Mouse (Mus musculus): ENCODE measurements around the gene B3galt5.
A peak's percentile ranks its signal among the peaks of the same experiment; 100 is the strongest.

Gene B3galt5

DNA sequence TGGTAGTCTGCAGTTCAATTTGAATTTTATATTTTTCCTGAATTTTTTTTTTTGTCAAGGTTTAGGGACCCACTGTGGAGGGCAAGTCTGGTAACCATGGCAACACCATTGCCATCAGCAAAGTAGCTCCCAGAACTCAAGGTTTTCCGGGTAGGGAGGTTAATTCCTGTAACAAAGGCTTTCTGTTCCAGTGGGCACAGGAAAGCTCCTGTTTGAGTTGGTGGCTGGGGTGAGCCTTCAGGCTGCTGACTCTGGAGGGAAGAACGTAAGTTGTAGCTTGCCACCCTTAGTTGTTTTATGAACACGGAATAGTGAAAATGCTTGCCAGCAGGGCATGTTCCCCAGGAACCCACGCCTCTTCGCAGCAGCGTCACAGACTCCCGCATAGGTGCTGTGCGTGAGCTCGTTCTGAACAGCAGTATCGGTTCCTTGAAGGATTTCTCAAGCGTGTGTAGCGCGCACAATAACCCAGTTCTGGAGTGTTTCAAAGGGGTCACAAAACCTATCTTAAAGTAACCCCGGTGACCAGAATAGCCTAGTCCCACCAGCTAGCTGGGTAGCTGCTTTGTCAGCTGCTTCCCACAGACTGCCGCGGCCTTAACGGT lies at the start of gene B3galt5:
B3galt5 (plus strand) TSS at position 436 of the 605 bp plus-strand sequence.
- no peak for DNase-seq (ENCODE audit: low read depth in 2 of 2, low spot score in 2 of 2)

DNA sequence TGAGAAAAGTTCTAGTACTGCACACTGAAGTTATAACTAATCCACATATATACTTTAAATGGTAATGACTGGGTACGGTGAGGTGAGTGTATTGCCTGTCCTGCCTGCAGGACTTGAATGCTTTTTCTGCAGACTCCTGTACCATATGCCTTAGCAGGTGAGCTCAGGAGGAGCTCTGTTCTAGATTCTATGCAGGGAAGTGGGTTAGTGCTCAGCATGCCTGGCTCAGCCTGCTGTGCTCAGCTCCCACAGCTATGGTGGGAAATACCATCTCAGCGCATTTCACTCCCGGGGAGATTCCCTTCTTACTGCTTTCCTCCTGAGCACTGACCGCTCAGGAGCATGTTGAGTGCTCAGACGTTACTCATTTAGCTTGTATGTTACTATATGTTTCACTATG lies 48.0 kb upstream of the B3galt5 start:
- DNase-seq (ENCODE audit: low read depth in 2 of 2, low spot score in 2 of 2) = no peak

DNA sequence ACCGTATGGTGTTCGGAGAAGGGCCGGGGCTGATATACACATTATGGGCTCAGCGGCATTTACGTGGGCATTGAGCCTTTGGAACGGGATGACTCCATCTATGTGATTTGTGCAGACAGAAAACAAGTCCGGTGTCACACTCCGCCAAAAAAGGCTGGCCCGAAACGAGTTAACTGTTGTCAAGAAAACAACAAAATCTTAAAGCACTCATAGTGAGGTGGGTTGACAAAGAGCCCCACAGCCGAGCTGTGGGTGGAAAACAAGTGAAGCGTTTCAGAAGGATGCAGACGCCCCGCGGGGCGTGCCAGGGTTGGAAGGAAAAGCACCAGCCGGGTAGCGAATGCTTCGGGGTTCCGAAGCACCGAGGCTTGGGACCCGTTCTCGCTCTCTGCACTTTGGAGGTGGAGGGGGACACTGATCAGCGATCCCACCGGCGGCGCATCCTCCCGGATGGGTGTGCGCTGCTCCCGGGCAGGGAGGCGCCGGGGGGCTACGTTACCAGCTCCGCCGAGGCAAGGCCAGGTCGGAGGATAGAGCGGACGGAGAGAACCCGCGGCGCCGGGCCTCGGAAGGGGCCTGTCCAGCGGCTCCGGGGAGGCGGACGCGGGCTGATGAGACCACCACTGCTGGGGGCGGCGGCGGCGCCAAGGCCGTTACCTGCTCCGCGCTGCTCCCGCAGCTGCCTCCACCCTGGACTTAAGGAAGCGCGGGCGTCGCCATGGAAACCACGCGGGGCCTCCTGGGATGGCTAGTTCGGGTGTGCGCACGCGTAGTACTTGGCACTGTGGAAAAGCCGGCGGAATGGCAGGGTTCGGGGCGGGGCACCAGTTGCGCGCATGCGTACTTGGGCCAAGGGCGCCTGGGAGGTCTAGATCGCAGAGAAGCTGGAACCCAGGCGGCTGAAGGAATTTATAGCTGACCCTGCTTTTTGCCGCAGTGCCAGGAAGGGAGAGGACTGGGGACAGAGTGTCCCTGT lies 43.8 kb upstream of the B3galt5 start, which contains the start of gene Lca5l:
Lca5l (minus strand) TSS at position 741 of the 976 bp plus-strand sequence.
- peak; percentile 89 to 92 for DNase-seq (ENCODE audit: low read depth in 2 of 2, low spot score in 2 of 2)

DNA sequence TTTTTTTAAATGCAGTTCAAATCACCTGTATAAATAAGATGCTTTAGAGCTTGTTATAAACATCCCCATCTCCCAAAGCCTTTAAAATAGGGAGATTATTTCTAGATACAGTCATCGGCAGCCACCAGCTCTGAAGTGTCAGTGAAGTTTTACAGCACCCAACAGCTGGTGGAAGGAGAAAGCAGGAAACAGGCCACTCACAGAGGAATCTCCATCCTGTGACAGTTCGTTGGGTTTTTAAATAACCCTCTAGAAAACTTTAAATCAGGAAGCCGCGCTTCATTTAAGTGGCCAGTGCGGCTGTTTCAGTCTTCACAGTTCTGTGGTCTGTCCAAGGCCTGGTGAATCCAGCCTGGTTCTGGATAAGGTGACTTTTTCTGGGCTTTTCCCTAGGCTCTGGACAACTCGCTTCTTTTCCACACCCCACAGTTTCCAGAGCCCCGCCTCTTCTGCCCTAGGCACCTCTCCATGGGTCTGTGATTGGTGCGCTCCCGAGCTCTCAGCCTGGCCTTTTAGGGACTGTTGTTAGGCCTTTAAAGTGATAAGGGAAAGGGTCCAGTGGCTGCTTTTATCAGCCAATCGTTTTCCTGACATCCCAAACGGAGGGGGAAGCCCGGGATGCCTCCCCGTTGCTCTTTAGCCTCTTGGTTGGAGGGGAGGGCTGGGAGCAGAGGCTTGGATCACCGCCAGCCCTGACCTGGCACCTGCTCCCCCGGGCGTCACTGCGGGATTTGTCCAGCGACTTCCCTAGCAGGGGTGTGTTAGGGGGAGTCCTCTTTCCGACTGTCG lies 35.5 kb upstream of the B3galt5 start, which contains the start of gene Sh3bgr:
Sh3bgr (plus strand) TSS at position 538 of the 789 bp plus-strand sequence.
- no peak for DNase-seq (ENCODE audit: low read depth in 2 of 2, low spot score in 2 of 2)

DNA sequence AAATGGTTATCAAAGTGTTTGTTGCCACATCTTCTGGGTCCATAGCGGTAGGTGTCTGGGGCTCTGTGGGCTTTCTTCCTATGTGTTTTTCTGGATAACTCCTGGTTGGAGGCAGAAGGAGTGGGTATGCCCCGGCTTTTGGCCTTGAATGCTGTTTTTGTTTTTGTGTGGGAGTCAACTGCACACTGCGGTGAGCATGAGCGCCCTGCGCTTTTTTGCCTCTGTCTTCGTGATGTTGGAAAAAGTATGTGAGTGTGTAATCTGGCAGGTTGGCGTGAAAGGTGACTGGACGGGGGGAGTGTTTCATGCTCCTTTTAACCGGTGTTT lies 34.9 kb upstream of the B3galt5 start:
- DNase-seq (ENCODE audit: low read depth in 2 of 2, low spot score in 2 of 2) = no peak

DNA sequence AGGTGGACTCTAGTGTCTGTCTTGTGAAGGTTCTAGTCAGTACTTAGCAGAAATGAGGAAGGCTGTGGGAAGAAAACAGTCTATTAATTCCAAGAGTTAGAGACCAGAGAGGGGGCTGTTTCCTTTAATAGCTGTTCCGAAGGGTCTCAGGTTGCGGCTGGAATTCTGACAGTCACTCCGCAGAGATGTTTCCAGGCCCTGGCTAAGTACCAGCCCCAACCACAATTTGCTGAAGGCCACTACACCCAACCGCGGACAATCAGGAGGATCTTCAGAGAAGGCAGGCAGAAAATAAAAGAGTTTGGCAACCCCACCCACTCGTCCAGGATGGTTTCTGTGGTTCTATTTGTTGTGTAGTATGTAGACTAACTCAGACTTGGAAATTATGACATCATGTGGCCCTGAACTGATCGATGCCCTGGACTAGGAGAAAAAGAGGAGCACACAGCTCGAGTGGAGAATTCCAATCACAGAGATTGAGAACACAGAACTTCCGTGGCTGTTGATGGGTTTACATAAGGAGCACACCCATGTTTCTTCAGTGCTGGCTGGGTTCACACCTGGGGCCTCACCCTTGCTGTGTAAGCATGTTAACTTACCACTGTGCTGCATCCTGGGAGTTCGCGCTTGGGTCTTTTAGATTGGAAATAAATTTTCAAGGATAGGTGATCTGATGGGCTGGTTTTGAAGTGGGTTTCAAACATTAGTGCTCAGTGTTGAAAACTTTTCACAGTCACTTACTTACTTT lies 33.9 kb upstream of the B3galt5 start:
- no peak for DNase-seq (ENCODE audit: low read depth in 2 of 2, low spot score in 2 of 2)

DNA sequence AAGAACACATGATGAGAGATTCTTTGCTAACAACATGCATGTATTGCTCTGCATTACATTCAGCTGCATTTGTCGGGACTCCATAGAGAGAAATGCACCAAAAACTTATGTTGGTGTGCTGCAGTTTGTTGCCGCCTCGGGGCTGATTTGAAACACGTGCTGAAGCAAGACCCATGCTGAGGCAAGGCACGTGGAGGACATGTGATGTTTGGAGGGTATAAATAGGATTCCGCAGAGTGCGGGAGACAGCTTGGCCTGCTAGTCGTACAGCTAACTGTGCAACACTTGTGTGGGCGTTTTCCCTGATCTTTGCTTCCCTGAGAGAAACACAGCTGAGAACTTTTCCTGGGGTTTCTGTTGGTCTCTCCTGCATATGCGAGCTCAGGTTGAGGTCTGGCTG lies 25.8 kb upstream of the B3galt5 start:
- DNase-seq (ENCODE audit: low read depth in 2 of 2, low spot score in 2 of 2) = no peak

DNA sequence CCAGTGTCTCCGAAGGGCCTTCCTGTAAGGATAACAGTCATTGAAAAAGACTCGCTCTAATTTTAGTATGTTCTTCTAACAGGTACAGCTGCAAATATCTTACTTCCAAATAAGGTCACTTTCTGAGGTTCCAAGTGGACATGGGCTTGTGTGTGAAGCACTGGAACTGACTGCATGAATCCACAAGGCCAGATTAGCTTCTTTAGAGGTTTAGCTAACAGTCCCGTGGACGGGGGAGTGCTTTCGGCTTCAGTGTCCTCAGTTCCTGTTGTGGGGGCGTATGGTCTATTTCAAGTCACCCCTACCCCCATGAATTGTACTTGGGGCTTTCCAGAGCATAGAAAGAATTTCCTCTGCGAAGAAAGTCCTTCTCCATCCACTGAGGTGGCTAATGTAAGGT lies 24.7 kb upstream of the B3galt5 start:
- DNase-seq (ENCODE audit: low read depth in 2 of 2, low spot score in 2 of 2) = no peak

DNA sequence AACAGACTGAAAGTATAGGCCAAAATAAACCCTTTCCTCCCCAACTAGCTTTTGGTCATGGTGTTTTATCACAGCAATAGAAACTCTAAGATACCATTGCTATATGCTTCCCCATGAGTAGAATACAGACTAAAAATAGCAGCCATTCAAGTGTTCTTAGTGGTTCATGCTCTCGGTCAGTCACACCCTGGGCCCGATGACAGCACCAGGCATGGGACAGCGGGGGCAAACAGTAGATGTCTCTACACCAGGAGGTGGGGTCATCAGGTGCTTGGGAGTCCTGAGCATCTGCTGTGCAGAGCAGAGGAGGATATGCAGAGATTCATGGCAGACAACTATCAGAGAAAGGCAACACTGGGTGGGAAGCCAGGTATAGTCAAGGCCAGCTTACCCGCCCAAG lies 22.6 kb upstream of the B3galt5 start:
- no peak for DNase-seq (ENCODE audit: low read depth in 2 of 2, low spot score in 2 of 2)

DNA sequence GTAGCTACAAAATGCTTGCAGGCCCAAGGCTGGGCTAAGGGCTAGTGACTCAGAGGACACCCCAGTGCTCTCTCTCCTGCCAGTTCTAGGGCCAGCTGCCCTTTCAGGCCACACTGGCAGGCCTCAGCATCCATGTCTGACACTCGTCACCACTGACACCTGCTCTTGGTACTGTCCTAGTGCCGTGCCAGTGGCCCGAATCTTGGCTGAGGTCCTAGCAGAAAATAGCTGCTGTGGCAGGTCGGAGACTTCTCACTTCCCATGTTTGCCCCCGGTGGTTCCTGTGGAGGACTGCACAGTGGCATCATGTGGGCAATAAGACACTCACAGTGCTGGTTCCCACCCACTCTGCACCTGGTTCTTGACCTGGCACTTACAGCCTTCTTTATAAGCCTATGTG lies 14.1 kb upstream of the B3galt5 start:
- no peak for DNase-seq (ENCODE audit: low read depth in 2 of 2, low spot score in 2 of 2)

DNA sequence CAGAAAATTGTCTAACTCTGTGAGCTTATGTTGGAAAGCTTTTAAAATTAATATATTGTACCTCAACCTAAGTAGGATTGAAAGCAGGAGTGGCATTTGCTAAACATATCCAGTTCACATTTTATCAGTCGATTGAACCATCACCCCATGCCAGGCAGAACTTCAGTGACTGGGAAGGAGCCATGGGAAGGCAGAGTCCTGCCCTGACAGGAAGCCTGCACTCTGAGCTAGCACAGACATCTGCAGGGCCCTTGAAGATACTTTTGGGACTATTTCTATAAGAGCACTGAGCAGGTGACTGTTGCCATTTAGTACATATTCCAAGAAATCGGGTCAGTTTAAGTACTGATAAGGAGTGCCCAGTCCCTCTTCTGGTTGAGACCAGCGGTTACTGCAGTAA lies 13.6 kb upstream of the B3galt5 start:
- no peak for DNase-seq (ENCODE audit: low read depth in 2 of 2, low spot score in 2 of 2)

DNA sequence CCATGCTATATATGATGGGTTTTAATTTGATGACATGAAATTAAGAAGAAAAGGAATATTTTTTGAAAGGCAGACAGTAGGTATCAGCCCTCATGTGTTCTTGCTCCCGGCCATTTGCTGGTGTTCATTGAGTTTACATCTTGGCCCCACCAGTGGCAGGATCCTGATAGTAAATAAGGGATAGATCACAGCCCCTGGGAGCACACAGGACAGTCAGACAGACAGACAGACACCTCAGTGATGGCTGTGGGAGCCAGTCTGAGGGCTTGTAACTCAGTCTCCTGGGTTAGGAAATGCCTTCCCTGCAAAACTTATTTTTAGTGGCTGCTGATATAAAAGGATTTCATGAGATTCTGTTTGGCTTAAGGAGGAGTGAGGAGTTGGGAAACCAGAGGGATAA lies 13.1 kb upstream of the B3galt5 start:
- no peak for DNase-seq (ENCODE audit: low read depth in 2 of 2, low spot score in 2 of 2)

DNA sequence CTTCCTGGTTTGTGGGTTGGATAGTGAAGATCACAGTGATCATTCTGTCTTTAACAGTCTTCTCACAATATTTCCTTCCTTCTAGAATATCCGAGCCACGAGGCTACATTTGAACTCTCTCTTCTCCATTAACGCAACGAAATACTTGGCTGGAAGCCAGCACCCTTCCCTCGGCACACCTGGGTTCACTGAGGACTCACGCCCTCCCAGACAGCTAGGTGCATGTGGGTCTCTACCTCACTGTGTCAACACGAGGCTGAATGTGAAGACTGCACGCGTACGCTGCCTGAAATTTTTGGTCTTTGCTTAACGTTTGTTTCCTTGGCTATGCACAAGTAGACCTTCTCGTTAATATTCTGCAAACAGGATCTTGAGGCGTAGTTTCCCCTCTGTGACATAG lies 7.2 kb upstream of the B3galt5 start:
- no peak for DNase-seq (ENCODE audit: low read depth in 2 of 2, low spot score in 2 of 2)

DNA sequence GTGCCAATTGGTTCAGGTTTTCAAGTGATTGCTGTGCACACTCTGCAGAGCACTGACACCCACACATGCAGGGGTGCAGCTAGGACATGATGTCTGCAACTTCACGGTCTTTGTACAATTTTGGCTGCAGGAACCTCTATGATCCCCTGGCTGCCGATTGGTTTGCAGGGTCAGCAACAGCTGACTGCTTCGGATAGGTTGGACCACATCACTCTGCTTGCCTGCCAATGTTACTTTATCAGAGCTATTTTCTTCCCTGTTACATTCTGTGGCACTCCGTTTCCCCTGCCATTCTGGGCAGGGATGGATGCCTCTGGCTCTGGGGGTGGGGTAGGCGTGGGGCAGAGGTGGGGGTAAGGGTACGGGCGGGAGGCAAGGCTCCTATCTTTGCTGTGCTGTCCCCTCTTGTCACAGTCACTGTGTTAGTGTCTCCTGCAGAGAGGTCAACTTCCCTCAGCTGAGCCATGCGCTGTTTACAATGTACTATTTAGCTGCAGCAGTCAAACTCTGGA lies 6.5 kb upstream of the B3galt5 start:
- no peak for DNase-seq (ENCODE audit: low read depth in 2 of 2, low spot score in 2 of 2)

DNA sequence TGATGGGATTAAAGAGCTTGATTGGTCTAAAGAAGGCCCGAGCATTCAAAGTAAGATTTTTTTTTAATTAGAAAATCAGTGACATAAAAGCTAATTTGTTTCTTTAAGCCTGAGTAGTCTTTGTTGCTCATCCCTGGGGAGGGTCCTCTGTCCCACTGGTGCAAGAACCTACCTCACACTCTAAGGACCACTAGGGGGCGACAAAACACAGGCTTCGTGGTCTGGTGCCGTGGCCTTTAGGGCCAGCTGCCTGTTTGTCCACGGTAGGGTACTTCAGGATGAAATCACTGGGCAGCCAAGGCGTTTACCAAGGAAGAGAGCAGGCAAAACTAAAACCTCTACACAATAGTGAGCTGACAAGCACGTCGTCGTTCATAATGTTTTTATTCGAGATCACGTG lies 5.2 kb upstream of the B3galt5 start:
- peak; percentile 65 to 69 for DNase-seq (ENCODE audit: low read depth in 2 of 2, low spot score in 2 of 2)

DNA sequence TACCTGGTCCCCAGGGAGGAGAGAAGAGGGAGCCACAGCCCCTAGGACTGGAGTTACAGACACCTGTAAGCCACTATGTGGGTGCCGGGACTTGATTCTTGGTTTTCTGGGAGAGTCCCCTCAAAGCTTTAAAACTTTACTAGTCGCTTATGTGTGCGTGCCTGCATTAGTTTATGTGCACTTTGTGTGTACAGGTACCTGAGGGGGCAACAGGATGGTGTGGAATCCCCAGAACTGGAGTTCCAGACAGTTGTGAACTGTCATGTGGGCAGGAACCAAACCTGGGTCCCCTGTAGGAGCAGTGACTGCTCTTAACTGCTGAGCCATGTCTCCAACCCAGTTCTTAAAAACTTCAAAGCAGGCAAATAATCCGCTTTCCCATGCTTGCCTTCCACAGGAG lies 4.3 kb upstream of the B3galt5 start:
- no peak for DNase-seq (ENCODE audit: low read depth in 2 of 2, low spot score in 2 of 2)

DNA sequence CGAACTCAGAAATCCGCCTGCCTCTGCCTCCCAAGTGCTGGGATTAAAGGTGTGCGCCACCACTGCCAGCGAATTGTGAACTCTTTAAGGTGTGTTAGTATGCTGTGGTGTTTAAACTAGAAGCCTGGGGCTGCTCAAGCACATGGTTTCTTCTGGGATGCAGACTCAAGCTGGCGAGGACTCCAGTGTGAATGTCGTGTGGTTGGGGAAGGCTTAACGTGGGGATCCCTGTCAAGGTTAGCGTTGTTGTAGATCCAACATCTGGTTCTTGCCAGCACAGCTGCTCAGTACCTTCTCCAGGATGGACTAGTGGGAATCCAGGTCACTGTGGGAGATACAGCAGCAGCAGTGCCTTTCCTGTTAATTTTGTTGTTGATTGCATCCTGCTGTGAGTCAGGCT lies 3.6 kb upstream of the B3galt5 start:
- DNase-seq (ENCODE audit: low read depth in 2 of 2, low spot score in 2 of 2) = no peak

DNA sequence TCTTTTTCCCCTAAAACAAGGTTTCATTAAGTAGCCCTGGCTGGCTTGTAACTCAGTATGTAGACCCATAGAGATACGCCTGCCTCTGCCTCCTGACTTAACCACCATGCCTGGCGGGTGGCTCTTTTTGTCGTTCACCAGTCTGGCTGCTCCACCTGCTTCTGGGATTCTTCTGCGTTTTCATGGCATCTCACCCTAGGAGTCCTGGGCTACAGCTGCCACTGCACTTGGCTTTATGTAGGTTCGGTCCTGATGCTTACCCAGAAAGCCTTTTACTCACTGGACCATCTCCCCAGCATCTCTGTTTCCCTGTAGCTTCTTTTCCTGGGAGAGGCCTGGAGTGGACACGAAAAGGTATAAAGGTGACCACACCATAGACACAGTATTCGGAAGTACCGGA lies 1.6 kb upstream of the B3galt5 start:
- DNase-seq (ENCODE audit: low read depth in 2 of 2, low spot score in 2 of 2) = no peak

DNA sequence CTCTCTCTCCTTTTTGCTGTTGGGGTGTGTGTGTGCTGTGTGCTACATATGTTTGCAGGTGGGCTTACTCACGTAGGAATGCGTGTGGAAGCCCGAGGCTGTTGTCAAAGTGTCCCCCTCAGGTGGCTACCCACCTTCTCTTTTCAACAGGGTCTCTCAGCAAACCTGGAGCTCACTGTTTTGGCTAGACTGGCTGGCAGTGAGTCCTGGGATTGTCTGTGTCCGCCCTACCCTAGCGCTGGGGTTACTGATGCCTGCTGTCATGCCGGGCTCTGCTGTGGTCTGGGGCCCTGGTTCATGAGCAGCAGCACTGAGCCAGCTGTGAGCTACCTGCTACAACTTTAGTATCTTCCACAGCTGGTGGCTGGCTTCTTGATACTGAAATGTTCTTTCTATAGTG lies 8.9 kb downstream of the B3galt5 start:
- DNase-seq (ENCODE audit: low read depth in 2 of 2, low spot score in 2 of 2) = no peak

DNA sequence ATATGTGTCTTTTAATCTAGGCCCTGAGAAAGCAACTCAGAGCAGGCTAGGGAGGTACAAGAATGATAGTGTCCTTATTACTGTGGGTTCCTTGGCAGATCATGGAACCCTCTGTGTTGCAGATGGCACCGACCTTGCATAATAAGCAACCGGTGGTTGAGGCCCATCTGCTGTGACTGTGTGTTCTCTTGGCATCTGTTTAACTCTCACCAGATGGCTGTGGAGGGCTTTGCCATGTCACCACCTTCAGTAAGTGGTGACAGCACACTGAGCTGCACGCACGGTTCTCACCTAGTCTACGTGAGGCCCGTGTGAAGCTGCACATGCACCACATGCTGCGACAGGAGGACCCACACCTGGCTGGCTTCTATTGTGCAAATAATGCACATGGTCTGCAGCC lies 14.0 kb downstream of the B3galt5 start:
- no peak for DNase-seq (ENCODE audit: low read depth in 2 of 2, low spot score in 2 of 2)

DNA sequence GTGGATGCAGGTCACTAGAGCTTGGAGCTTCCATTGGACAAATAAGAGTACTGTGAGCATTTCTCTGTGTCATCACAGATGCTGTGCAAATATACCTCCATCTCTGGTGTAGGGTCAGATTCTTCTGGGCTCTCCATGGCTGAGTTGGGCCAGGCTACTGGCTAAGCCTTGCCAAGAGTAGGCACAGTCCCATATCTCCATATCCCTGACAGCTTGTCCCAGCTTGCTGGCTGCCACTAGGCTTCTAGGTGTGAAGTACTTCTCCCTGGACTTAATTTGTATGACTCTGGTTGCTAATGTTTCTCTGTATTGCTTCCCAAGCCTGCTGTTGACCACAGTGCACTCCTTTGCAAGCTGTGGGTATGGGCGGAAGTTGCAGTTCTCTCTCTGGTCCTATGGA lies 16.5 kb downstream of the B3galt5 start:
- no peak for DNase-seq (ENCODE audit: low read depth in 2 of 2, low spot score in 2 of 2)

Data from CD8-positive naive resting alpha-beta T cell, adult 2 months (primary cell).